Mouse (Mus musculus) thymus, postnatal 4 days (tissue): Measurements from ENCODE around the gene Nr2c1.

Experiments
- DNase-seq: peaks from one replicate; pipeline ENCODE4 v3.0.0; 2021

The Nr2c1 gene

GRCm38 (mm10) chr10:94140227-94140931, 7.4 kb upstream of the Nr2c1 start:
- DNase-seq: no peak

- no peak for DNase-seq
Measured at GRCm38 (mm10) chr10:94142427-94142826, 5.4 kb upstream of the Nr2c1 start.

GRCm38 (mm10) chr10:94144581-94144980, 3.2 kb upstream of the Nr2c1 start:
- no peak for DNase-seq

GRCm38 (mm10) chr10:94147391-94147755, 450 bp upstream of the Nr2c1 start:
- DNase-seq: no peak

DNA sequence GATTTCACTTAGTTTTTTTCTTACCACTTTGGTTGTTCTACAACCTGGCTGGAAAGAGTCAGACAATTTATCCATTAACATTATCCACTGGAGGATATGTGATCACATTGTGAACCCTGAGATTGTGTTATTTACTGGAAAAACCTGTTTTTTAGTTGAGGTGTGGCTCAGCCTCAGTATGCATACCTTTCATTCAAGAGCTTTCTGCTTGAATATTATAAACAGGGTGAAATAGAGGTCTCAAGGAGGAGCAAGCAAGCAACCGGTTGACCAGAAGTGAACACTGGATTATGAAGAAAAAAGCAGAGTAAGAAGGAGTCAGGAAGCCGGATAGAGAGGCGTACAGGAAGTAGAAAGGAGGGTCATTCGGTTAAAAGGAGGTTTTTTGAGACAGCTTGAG, 3.7 kb downstream of the Nr2c1 start:
- DNase-seq: no peak

DNA sequence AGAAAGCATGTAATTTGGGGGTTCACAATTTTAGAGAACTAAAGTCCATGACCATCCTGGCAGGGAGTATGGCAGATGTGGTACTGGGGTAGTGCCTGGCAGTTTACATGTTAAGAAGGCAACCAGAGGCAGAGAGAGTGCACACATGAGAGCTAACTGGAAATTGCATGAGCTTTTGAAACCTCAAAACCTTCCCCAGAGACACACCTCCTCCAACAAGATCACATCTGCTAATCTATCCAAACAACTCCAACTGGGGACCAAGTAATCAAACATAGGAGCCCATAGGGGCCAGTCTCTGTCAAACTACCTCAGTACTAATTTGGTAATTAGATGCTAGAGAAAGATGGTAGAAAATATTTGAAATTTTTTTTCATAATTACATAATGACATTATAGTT, 6.0 kb downstream of the Nr2c1 start:
- no peak for DNase-seq

DNA sequence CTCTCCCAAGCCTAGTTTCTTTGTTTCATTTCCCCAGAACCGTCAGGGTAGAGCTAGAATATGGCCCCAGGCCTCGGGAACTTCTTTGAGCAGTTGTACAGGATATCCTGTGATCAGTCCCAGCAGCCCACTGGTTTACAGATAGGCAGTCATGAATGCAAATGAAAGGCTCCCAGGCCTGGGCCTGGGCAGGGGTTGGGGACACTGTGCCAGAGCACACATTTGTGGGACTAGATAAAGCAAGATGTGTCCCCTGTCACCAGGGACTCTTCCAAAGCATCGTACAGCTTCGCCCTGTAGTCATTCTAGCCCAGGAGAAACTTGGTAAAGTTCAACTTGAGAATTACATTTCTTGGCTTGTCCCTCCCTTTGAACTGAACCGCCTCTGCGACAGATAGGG, 11.1 kb downstream of the Nr2c1 start:
- DNase-seq: no peak

- DNase-seq: no peak
Measured at GRCm38 (mm10) chr10:94159406-94159805, 11.6 kb downstream of the Nr2c1 start.

DNA sequence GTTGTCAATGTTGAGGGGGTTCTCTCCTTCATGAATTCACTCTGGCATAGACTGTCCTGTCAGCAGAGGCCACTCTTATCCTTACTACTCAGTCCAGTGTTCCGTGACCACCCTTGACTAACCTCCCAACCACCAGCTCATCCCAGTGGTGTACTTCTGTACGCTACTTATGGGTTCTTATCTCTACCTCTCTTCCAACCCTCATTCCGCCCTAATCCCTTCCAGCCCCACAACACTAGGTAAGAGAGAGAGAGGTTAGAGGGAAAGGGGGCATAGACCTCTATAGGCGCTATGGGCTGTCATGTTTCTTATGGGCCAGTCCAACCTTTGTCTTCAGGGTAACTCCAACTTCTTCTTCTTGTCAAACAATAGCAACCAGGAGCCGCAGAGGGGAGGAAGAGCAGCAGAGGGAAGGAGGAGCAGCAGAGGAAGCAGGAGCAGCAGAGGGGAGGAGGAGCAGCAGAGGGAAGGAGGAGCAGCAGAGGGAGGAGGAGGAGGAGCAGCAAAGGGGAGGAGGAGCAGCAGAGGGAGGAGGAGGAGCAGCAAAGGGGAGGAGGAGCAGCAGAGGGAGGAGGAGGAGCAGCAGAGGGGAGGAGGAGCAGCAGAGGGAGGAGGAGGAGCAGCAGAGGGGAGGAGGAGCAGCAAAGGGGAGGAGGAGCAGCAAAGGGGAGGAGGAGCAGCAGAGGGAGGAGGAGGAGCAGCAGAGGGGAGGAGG, 13.4 kb downstream of the Nr2c1 start:
- DNase-seq: no peak

DNA sequence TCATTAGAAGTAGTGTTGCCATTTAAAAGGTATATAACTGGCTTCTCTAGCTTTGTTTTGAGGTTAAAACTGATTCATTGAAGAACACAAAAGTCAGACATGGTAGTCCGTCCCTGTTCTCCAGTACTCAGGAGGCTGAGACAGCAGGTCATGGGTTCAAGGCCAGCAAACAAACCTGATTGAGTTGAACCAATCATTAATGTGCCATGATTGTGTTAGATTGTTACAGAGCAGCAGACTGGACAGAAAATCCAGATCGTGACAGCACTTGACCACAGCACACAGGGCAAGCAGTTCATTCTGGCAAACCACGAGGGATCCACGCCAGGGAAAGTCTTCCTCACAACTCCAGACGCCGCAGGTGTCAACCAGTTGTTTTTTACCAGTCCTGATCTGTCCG, 14.2 kb downstream of the Nr2c1 start:
- no peak for DNase-seq

- DNase-seq: no peak
Measured at GRCm38 (mm10) chr10:94164104-94164845, 16.5 kb downstream of the Nr2c1 start.

DNA sequence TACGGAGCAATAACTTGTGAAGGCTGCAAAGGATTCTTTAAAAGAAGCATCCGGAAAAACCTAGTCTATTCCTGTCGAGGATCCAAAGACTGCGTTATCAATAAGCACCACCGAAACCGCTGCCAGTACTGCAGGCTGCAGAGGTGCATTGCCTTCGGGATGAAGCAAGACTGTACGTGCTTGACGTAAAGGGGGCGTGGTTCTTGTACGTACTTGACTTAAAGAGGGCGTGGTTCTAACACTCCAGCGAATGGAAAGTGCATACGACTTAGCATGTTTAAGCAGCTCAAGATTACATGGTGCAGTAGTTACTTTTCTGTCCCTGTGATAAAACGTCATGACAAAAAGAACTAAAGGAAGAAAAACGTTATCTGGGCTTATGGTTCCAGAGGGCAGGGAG, 17.6 kb downstream of the Nr2c1 start:
- no peak for DNase-seq

DNA sequence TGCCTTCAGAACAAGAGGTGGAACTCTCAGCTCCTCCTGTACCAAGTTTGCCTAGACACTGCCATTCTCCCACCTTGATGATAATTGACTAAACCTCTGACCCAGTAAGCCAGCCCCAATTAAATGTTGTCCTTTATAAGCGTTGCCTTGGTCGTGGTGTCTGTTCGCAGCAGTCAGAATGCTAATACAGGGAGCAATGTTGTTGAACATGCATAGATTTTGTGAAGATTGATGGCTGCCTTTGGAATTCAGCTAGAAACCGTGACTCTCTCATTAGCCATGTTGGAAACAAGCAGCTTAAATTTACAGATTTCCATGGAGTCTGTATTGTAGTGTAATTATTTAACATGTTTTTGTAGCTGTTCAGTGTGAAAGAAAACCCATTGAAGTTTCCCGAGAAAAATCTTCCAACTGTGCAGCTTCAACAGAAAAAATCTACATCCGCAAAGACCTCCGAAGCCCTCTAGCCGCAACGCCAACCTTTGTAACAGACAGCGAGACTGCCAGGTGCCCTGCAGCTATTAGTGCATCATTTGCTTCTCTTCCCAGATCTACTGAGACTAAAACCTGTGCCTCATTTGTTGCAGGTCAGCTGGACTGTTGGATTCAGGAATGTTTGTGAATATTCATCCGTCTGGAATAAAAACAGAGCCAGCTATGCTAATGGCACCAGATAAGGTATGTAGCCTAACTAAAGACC, 19.4 kb downstream of the Nr2c1 start:
- no peak for DNase-seq

DNA sequence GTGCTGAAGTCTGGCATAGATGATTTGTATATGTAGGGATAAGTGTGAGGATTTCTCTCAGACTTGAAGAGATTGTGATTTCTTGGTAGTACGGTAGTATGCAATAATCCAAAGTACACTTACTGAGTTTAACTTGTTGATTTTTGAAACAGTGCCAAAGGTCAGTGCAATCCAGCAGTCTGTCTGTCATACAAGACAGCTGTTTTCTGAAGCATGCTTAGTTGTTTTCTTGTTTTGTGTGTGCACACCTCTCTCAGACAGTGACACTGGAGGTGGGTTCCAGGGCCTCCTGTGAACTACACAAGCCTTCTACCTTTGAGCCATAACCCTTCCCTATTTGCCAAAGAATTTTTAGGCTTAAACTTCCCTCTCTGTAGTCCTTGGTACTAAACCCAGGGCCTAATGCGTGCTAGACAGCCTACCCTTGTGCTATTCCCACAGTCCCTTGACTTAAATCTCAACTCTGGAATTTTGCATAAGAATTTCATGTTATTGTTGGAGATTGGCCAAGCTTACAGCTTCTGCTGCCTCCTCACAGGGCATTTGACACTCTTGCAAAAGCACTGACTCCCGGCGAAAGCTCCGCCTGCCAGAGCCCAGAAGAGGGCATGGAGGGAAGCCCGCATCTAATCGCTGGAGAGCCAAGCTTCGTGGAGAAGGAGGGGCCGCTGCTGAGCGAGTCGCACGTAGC, 23.8 kb downstream of the Nr2c1 start:
- no peak for DNase-seq

DNA sequence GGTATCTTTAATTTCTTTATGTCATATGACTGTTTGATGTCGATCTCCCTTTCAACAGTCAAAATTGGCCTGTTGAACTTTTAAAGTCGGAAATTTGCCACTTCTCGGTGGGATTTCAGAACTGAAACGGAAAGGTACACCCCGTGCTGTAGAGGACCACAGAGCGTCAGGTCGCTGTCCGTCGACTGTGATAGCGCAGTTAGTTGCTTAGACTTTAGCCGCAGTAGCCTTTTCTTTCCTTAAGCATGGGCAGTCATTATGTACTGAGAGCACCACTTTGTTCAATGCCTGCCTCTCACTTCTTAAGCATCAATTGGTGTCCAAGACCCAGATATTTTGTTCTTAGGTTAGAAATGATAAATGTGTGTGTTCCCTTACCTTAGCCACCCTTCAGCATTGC, 24.3 kb downstream of the Nr2c1 start:
- no peak for DNase-seq

DNA sequence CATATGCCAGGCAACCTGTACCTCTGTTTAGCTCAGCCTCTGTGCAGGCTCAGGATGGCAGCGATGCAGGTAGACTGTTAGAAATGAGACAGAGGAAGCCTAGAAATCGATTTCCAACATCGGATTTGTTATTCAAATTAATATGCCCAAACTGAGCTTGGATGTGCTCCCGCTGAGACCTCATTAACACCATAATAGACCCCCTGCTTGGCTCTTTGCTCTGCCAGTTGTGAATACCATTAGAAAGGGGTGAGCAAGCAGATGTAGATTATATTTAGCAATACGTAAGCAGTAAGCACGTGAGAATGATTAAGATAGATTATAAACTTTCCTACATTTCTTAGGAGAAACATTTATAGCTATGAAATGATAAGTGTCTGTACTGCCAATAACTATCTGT, 24.9 kb downstream of the Nr2c1 start:
- no peak for DNase-seq

GRCm38 (mm10) chr10:94174652-94175051, 26.8 kb downstream of the Nr2c1 start:
- no peak for DNase-seq

DNA sequence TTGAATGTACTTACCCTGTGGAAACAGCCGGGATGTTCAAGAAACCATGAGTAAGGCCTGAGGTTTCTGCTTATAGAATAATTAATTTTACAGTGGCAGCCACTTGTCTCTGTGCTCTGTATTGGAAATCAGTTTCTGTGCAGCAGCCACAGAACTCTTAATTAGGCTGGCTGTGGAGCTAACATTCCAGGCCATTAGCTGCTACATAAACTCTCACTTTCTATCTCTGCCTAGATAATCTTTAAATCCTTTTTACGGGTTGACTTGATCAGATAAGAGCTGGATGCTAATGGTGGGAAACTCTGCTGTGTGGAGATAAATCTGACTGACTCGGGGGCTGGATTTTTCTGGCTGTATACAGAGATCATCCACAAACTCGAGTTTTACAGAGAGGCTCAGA, 35.4 kb downstream of the Nr2c1 start:
- DNase-seq: no peak

GRCm38 (mm10) chr10:94198482-94199405, 50.9 kb downstream of the Nr2c1 start, which contains the start of gene Ndufa12:
Gene Ndufa12, plus strand, starts transcription at chr10:94198720.
- peak; percentile 97 for DNase-seq

DNA sequence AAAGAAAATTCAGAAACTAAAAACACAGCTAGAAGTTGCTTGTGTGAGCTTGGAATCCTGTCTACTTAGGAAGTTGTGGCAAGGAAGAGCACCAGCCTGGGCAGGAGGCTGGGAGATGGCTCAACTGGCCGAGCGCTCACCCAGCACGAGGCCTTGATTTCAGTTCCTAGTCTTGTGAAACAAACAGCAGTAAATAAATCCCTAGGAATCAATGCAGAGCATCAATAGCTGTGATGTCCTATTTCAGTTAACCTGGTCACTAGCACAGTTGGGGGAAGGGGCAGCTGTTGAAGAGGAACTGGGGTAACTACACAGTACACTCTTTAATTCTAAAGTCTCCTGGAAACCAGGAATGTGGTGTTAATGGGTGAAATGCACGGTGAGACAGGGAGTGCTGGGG, 57.1 kb downstream of the Nr2c1 start:
- DNase-seq: no peak
